Mouse (Mus musculus): Measurements from ENCODE around the gene Map7. TPM values are rescaled to one million over a fixed set of nuclear protein-coding genes. Genes with fewer than 3 reads are reported as not detected.

The Map7 gene
- polyA plus RNA-seq (2011; ENCODE audit: insufficient read depth, insufficient read length, low read depth, missing spikeins): 108 and 126 TPM in 2 replicates

DNA sequence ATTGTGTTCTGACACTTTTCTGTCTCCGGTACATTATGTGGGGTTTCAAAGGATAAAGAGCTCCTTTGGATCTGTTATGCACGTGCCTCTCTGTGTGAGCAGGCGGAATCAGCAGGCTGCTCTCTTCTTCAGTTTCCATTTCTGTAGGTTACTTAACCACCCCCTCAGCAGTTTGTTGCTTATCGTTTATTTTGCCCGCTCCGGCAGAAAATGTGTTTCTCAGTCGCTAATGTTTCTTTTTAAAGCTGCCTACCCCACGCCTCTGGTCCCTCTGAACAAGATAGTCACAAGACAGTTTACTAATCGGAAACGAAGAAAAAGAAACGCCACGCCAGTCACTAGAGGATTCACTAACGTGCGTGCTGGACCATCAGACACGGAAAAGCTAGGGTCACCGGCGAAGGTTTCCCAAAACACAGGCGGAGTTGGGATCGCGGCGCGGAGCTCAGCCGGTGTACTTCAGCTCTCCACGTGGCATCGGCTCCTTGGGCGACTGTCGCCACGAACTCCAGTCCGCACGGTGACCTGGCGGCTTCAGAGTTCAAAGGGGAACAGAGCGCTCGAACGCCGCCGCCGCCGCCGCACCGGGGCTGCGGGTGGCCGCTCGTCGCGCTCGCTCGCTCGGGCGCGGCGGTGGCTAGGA lies at the start of gene Map7:
Gene Map7, plus strand, starts transcription at position 342 of the 643 bp plus-strand sequence.
- Histone ChIP-seq H3K4me3 (ENCODE audit: low read depth, low read length) (peak within 1 kb of the TSS; percentile 92), H3K36me3 (ENCODE audit: control insufficient read depth, insufficient read depth, low read length, poor library complexity, severe bottlenecking) (no peaks in the 10 kb centered on the region), H3K9me3 (replicated peaks; ENCODE audit: control insufficient read depth, insufficient read depth, low read length, poor library complexity, severe bottlenecking) (no peaks in the 10 kb centered on the region), H3K27me3 (ENCODE audit: control insufficient read depth, insufficient read depth, low read length, poor library complexity, severe bottlenecking) (no peaks in the 10 kb centered on the region), H3K27ac (ENCODE audit: insufficient read depth, low read length) (peak within 1 kb of the TSS; percentile 59; the same call in 1 of the 2 replicates), H3K4me1 (ENCODE audit: control insufficient read depth, insufficient read depth, low read length) (peaks cover 1% of the 10 kb centered on the region), H3K9ac (ENCODE audit: low read depth, poor library complexity, severe bottlenecking) (peak within 1 kb of the TSS; percentile 91)
- TF ChIP-seq EP300 (IDR thresholded peaks at IDR 0.05; ENCODE audit: insufficient read depth, low read depth, low read length) (no peak), CTCF (IDR thresholded peaks at IDR 0.05; ENCODE audit: low read depth, low read length) (no peak), POLR2A (IDR thresholded peaks at IDR 0.05; ENCODE audit: insufficient read depth, low read length) (no peak)

DNA sequence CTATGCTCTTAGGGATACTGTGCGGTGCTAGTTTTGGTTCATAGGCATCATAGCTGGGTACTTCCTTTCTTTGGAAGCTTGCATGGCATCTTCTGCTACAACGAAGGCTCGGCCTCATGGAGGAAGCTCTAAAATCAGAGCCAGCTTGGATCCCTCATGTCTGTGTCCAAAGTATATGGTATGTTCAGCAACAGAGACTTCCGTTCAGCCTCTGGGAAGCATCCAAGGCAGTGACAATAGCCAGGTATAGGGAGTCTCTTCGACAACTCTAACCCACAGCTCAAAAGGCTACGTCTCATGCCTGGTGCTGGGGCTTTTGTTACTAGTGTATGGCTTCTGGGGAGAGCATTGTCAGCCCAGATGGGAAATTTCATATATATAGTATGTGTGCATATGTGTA lies 46.8 kb upstream of the Map7 start:
- Histone ChIP-seq H3K9ac (ENCODE audit: low read depth, poor library complexity, severe bottlenecking) (no peak overlapping the region), H3K4me1 (ENCODE audit: control insufficient read depth, insufficient read depth, low read length) (no peaks in the 10 kb centered on the region), H3K9me3 (replicated peaks; ENCODE audit: control insufficient read depth, insufficient read depth, low read length, poor library complexity, severe bottlenecking) (no peaks in the 10 kb centered on the region), H3K4me3 (ENCODE audit: low read depth, low read length) (no peak overlapping the region), H3K27ac (ENCODE audit: insufficient read depth, low read length) (no peak overlapping the region), H3K27me3 (ENCODE audit: control insufficient read depth, insufficient read depth, low read length, poor library complexity, severe bottlenecking) (no peaks in the 10 kb centered on the region; the same call in 1 of the 2 replicates), H3K36me3 (ENCODE audit: control insufficient read depth, insufficient read depth, low read length, poor library complexity, severe bottlenecking) (no peaks in the 10 kb centered on the region)
- TF ChIP-seq EP300 (IDR thresholded peaks at IDR 0.05; ENCODE audit: insufficient read depth, low read depth, low read length) (no peak), POLR2A (IDR thresholded peaks at IDR 0.05; ENCODE audit: insufficient read depth, low read length) (no peak), CTCF (IDR thresholded peaks at IDR 0.05; ENCODE audit: low read depth, low read length) (no peak)

DNA sequence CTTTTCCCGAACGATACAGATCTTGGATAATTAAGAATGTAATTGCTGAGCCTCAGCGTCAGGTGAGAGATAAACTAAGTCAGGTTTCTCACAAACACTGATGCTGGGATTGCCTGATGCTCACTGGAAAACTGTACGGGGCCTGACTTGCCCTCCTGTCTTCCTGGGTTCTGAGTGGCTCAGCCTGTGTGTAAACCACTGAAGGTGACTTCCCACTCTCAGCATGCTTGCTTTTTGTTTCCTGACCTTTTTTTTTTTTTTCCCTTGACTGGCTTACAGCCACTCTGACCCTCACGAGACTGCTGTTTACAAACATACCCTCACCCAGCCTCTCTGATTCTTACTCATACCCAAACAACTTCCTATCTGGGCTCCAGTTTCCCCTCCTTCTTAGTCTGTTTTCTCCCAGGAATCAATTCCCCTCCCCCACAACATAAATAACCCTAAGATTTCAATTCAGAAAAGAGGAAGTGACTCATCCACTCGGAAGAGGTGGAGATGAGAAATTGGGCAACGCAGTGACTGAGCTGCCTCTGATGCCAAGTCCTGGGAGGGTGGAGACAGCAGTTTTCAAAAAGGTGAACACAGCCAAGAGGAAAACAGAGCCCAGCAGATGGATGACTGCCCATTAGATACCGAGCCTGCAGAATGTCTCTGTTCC lies 43.9 kb upstream of the Map7 start:
- Histone ChIP-seq H3K9me3 (replicated peaks; ENCODE audit: control insufficient read depth, insufficient read depth, low read length, poor library complexity, severe bottlenecking) (no peaks in the 10 kb centered on the region), H3K36me3 (ENCODE audit: control insufficient read depth, insufficient read depth, low read length, poor library complexity, severe bottlenecking) (no peaks in the 10 kb centered on the region), H3K27ac (ENCODE audit: insufficient read depth, low read length) (no peak overlapping the region), H3K4me3 (ENCODE audit: low read depth, low read length) (no peak overlapping the region), H3K9ac (ENCODE audit: low read depth, poor library complexity, severe bottlenecking) (no peak overlapping the region), H3K27me3 (ENCODE audit: control insufficient read depth, insufficient read depth, low read length, poor library complexity, severe bottlenecking) (no peaks in the 10 kb centered on the region; the same call in 1 of the 2 replicates), H3K4me1 (ENCODE audit: control insufficient read depth, insufficient read depth, low read length) (no peaks in the 10 kb centered on the region)
- no peak for TF ChIP-seq EP300 (IDR thresholded peaks at IDR 0.05; ENCODE audit: insufficient read depth, low read depth, low read length)
- TF ChIP-seq POLR2A (IDR thresholded peaks at IDR 0.05; ENCODE audit: insufficient read depth, low read length): no peak
- TF ChIP-seq CTCF (IDR thresholded peaks at IDR 0.05; ENCODE audit: low read depth, low read length): no peak

DNA sequence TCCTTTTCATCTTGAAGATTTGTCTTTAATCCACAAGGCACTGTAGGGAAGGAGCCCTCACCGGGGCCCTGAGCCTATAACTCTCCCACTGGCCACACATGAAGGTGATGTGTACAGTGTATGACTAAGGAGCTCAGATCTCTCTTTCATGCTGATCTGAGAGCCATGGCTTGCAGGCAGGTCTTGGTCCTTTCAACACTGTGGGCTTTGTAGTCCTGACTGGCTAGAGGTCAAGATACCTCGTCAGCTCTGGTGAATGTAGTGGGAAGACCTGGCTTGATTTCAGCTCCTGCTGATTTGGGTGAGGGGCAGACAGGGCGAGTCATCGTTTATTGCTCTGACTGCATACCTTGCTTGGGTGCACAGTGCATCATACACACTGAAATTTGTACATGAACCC lies 42.7 kb upstream of the Map7 start:
- Histone ChIP-seq H3K27ac (ENCODE audit: insufficient read depth, low read length) (no peak overlapping the region), H3K4me3 (ENCODE audit: low read depth, low read length) (no peak overlapping the region), H3K9me3 (replicated peaks; ENCODE audit: control insufficient read depth, insufficient read depth, low read length, poor library complexity, severe bottlenecking) (no peaks in the 10 kb centered on the region), H3K27me3 (ENCODE audit: control insufficient read depth, insufficient read depth, low read length, poor library complexity, severe bottlenecking) (no peaks in the 10 kb centered on the region; the same call in 1 of the 2 replicates), H3K4me1 (ENCODE audit: control insufficient read depth, insufficient read depth, low read length) (no peaks in the 10 kb centered on the region), H3K9ac (ENCODE audit: low read depth, poor library complexity, severe bottlenecking) (no peak overlapping the region), H3K36me3 (ENCODE audit: control insufficient read depth, insufficient read depth, low read length, poor library complexity, severe bottlenecking) (no peaks in the 10 kb centered on the region)
- TF ChIP-seq CTCF (IDR thresholded peaks at IDR 0.05; ENCODE audit: low read depth, low read length) (no peak), EP300 (IDR thresholded peaks at IDR 0.05; ENCODE audit: insufficient read depth, low read depth, low read length) (no peak), POLR2A (IDR thresholded peaks at IDR 0.05; ENCODE audit: insufficient read depth, low read length) (no peak)

DNA sequence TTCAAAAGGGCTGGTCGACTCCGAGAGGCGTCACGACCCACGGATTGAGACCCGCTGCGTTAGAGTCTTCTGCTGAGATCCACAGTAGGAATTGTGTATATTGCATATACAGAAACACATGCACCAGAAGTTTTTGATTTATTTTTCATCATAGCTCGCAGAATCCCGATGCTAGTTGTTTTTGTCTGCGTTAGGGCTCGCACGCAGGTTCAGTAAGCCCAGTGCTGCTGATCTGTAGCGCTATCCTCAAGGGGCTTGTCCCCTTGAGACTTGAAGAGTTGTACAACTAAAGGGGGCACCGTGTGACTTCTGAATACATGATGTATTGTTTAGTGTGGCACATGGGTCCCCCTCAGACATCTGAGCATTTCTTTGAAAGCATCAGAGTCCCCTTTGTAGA lies 41.2 kb upstream of the Map7 start:
- H3K9me3 ChIP-seq (replicated peaks; ENCODE audit: control insufficient read depth, insufficient read depth, low read length, poor library complexity, severe bottlenecking): no peaks in the 10 kb centered on the region
- H3K36me3 ChIP-seq (ENCODE audit: control insufficient read depth, insufficient read depth, low read length, poor library complexity, severe bottlenecking): no peaks in the 10 kb centered on the region
- TF ChIP-seq POLR2A (IDR thresholded peaks at IDR 0.05; ENCODE audit: insufficient read depth, low read length): no peak
- TF ChIP-seq EP300 (IDR thresholded peaks at IDR 0.05; ENCODE audit: insufficient read depth, low read depth, low read length): no peak
- no peak for TF ChIP-seq CTCF (IDR thresholded peaks at IDR 0.05; ENCODE audit: low read depth, low read length)

DNA sequence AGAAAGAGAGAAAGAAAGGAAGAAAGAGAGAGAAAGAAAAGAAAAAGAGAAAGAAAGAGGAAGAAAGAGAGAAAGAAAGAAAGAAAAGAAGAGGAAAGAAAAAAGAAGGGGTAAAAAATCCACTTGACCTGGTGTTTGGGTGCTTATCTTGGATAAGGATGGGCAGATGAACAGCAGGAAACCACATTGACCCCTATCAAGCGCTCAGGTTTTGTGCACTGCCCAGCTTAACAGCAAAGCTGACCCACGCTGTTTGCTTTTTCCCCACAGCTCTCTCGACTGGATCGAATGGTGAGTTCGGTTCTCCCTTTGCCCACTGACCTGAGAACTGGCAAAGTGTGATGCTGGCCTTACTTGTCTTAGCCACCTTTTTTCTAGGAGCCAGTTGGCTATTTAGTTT lies 36.8 kb upstream of the Map7 start:
- TF ChIP-seq EP300 (IDR thresholded peaks at IDR 0.05; ENCODE audit: insufficient read depth, low read depth, low read length): no peak
- TF ChIP-seq POLR2A (IDR thresholded peaks at IDR 0.05; ENCODE audit: insufficient read depth, low read length): no peak
- no peak for TF ChIP-seq CTCF (IDR thresholded peaks at IDR 0.05; ENCODE audit: low read depth, low read length)
- no peaks in the 10 kb centered on the region for H3K4me1 ChIP-seq (ENCODE audit: control insufficient read depth, insufficient read depth, low read length)
- H3K9me3 ChIP-seq (replicated peaks; ENCODE audit: control insufficient read depth, insufficient read depth, low read length, poor library complexity, severe bottlenecking): no peaks in the 10 kb centered on the region

More for the DNA sequence above, 41.2 kb upstream of the Map7 start:
- no peak overlapping the region for H3K4me3 ChIP-seq (ENCODE audit: low read depth, low read length)
- no peak overlapping the region for H3K9ac ChIP-seq (ENCODE audit: low read depth, poor library complexity, severe bottlenecking)
- no peak overlapping the region for H3K27ac ChIP-seq (ENCODE audit: insufficient read depth, low read length)
- no peaks in the 10 kb centered on the region for H3K27me3 ChIP-seq (ENCODE audit: control insufficient read depth, insufficient read depth, low read length, poor library complexity, severe bottlenecking)
- no peaks in the 10 kb centered on the region for H3K4me1 ChIP-seq (ENCODE audit: control insufficient read depth, insufficient read depth, low read length)

More for the DNA sequence above, 36.8 kb upstream of the Map7 start:
- H3K27ac ChIP-seq (ENCODE audit: insufficient read depth, low read length): no peak overlapping the region
- H3K27me3 ChIP-seq (ENCODE audit: control insufficient read depth, insufficient read depth, low read length, poor library complexity, severe bottlenecking): no peaks in the 10 kb centered on the region
- H3K9ac ChIP-seq (ENCODE audit: low read depth, poor library complexity, severe bottlenecking): no peak overlapping the region
- H3K36me3 ChIP-seq (ENCODE audit: control insufficient read depth, insufficient read depth, low read length, poor library complexity, severe bottlenecking): no peaks in the 10 kb centered on the region
- no peak overlapping the region for H3K4me3 ChIP-seq (ENCODE audit: low read depth, low read length)
